Mouse (Mus musculus): Measurements from ENCODE around the gene Sh2b1. TPM values are rescaled to one million over a fixed set of nuclear protein-coding genes. Genes with fewer than 3 reads are reported as not detected.
A peak's percentile ranks its signal among the peaks of the same experiment; 100 is the strongest.

The Sh2b1 gene
- 53.5 and 55.6 TPM in 2 replicates for polyA plus RNA-seq (2014; fragmentation: Nextera tagmentation; extraction: Ambion mirVana)

DNA sequence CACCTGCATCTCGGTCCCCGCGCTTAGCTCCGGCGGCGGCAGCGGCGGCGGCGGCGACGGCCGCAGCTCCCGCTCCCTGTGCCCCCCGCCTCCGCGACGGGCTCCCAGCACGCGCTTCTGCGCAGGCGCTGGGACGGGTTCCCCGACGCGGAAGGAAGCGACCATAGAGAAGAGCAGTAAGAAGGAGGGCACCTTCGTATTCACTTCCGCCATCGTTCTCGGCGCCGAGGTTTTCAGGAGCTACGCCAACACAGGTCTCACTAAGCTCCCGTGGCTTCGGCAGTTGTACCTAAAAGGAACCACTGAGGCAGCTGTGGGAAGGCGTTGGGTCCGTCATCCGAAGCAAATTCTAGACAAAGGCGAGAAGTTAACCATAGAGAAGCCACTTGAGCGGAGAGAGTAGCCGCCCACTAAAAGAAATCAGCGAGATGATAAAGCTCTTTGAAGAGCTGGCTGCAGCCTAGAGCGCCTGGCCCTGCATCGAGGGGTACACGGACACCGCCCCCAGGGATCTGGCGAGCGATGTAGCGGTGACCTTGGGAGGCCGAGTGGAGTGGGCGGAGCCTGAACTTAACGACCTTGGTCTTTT, at the start of gene Sh2b1:
Sh2b1 (minus strand) TSS at position 432 of the 589 bp plus-strand sequence.
- peak within 1 kb of the TSS; percentile 92 for H3K4me3 ChIP-seq (ENCODE audit: low read depth, low read length)
- peak; percentile 91 for ATAC-seq (replicated peaks; ENCODE audit: low FRiP score)
- no peaks in the 10 kb centered on the region for H3K27me3 ChIP-seq (ENCODE audit: control insufficient read depth, insufficient read depth, low read length)
- H3K4me1 ChIP-seq (replicated peaks; ENCODE audit: control insufficient read depth, insufficient read depth, low read length): peaks cover 6% of the 10 kb centered on the region; the same call in 1 of the 2 replicates
- peak within 1 kb of the TSS; percentile 91 for H3K27ac ChIP-seq (ENCODE audit: low read depth, low read length)
- H3K4me2 ChIP-seq (ENCODE audit: low read depth, low read length, severe bottlenecking): peak within 1 kb of the TSS; percentile 88
- peak; percentile 92 for DNase-seq (ENCODE audit: low spot score)
- peaks cover 6% of the 10 kb centered on the region; the same call in 1 of the 2 replicates for H3K36me3 ChIP-seq (ENCODE audit: control insufficient read depth, insufficient read depth, low read length)
- no peaks in the 10 kb centered on the region for H3K9me3 ChIP-seq (ENCODE audit: control insufficient read depth, low read length)
- H3K9ac ChIP-seq (ENCODE audit: low read length): peak within 1 kb of the TSS; percentile 94
- under 1% methylated on average over 52 of the region's 53 CpGs for WGBS

DNA sequence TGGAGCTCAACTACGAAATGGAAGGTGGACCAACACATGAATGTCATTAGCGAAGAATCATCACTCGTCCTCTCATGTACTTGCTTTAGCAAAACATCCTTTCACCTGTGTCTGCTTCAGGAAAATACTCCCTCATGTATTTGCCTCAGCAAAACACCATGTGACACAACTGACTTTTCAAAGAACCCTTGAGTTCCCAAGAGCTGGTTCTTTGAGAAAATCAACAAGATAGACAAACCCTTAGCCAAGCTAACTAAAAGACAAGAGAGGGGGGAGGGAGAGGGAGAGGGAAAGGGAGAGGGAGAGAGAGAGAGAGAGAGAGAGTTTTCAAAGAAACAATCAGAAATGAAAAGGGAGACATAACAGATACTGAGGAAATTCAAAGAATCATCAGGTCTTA, 48.1 kb upstream of the Sh2b1 start:
- no peak overlapping the region for H3K9ac ChIP-seq (ENCODE audit: low read length)
- H3K36me3 ChIP-seq (ENCODE audit: control insufficient read depth, insufficient read depth, low read length): no peaks in the 10 kb centered on the region
- H3K4me3 ChIP-seq (ENCODE audit: low read depth, low read length): no peak overlapping the region
- H3K27me3 ChIP-seq (ENCODE audit: control insufficient read depth, insufficient read depth, low read length): no peaks in the 10 kb centered on the region
- no peaks in the 10 kb centered on the region for H3K9me3 ChIP-seq (ENCODE audit: control insufficient read depth, low read length)
- H3K27ac ChIP-seq (ENCODE audit: low read depth, low read length): no peak overlapping the region
- no peak for ATAC-seq (replicated peaks; ENCODE audit: low FRiP score)
- no peaks in the 10 kb centered on the region for H3K4me1 ChIP-seq (replicated peaks; ENCODE audit: control insufficient read depth, insufficient read depth, low read length)
- DNase-seq (ENCODE audit: low spot score): no peak
- WGBS: 89% methylated on average over 3 of the region's 3 CpGs
- no peak overlapping the region for H3K4me2 ChIP-seq (ENCODE audit: low read depth, low read length, severe bottlenecking)

DNA sequence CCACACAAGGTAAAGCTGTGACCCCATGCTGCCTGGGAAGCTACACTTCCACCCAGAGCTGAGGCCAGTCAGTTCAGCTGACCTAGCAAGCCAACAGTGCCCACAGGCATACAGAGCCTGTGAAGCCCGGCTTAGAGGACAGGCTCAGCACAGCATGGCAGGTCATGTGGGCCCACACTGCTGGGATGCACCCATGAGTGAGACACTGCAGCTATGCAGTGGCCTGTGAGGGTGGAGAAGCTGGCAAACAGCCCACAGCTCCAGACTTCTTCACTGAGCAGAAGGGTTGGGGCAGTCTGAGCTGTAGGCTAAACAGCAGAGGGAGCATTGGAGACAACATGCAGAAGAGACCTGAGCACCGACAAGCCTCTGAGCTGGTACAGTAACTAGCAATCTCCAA, 44.3 kb upstream of the Sh2b1 start:
- H3K4me3 ChIP-seq (ENCODE audit: low read depth, low read length): no peak overlapping the region
- no peaks in the 10 kb centered on the region for H3K27me3 ChIP-seq (ENCODE audit: control insufficient read depth, insufficient read depth, low read length)
- H3K9me3 ChIP-seq (ENCODE audit: control insufficient read depth, low read length): no peaks in the 10 kb centered on the region
- no peaks in the 10 kb centered on the region for H3K4me1 ChIP-seq (replicated peaks; ENCODE audit: control insufficient read depth, insufficient read depth, low read length)
- H3K9ac ChIP-seq (ENCODE audit: low read length): no peak overlapping the region; the same call in 1 of the 2 replicates
- no peak for ATAC-seq (replicated peaks; ENCODE audit: low FRiP score)
- DNase-seq (ENCODE audit: low spot score): no peak
- no peaks in the 10 kb centered on the region for H3K36me3 ChIP-seq (ENCODE audit: control insufficient read depth, insufficient read depth, low read length)
- WGBS: 60% methylated on average over 2 of the region's 2 CpGs
- H3K27ac ChIP-seq (ENCODE audit: low read depth, low read length): no peak overlapping the region
- no peak overlapping the region for H3K4me2 ChIP-seq (ENCODE audit: low read depth, low read length, severe bottlenecking)

DNA sequence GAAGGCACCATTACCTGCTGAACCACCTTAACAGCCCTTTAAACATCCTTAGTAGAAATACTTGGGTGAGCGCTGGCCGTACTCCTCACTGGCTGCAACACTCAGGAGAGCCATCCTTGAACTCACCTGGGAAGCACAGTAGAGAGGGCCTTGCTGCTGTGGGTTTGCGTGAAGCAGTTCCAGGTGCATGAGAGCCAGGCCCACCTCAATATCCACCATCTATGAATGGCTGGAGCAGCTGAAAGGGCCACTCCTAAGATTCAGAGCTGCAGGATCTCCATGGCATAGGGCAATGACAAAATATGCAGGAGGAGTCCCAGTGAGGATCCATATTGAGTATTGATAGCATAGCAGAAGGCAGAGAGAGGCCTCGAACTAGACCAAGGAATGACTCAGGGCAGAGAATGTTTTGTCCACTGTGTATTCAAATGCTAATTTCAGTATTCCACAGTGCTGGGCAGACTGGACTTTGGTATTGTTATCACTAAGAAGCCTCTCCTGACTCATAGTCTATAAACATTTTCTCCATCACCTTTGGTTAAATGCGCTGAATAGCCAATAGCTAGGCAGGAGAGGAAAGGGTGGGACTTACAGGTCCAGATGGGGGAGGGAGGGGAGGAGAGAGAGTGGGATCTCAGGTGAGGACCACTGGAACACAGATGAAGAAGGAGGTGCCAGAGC, 43.2 kb upstream of the Sh2b1 start:
- H3K4me3 ChIP-seq (ENCODE audit: low read depth, low read length): no peak overlapping the region
- no peak overlapping the region for H3K9ac ChIP-seq (ENCODE audit: low read length)
- no peak for ATAC-seq (replicated peaks; ENCODE audit: low FRiP score)
- DNase-seq (ENCODE audit: low spot score): no peak
- H3K4me2 ChIP-seq (ENCODE audit: low read depth, low read length, severe bottlenecking): no peak overlapping the region
- H3K4me1 ChIP-seq (replicated peaks; ENCODE audit: control insufficient read depth, insufficient read depth, low read length): no peaks in the 10 kb centered on the region
- H3K36me3 ChIP-seq (ENCODE audit: control insufficient read depth, insufficient read depth, low read length): no peaks in the 10 kb centered on the region
- H3K27me3 ChIP-seq (ENCODE audit: control insufficient read depth, insufficient read depth, low read length): no peaks in the 10 kb centered on the region
- H3K27ac ChIP-seq (ENCODE audit: low read depth, low read length): no peak overlapping the region
- WGBS: 85% methylated on average over 5 of the region's 5 CpGs
- H3K9me3 ChIP-seq (ENCODE audit: control insufficient read depth, low read length): no peaks in the 10 kb centered on the region

DNA sequence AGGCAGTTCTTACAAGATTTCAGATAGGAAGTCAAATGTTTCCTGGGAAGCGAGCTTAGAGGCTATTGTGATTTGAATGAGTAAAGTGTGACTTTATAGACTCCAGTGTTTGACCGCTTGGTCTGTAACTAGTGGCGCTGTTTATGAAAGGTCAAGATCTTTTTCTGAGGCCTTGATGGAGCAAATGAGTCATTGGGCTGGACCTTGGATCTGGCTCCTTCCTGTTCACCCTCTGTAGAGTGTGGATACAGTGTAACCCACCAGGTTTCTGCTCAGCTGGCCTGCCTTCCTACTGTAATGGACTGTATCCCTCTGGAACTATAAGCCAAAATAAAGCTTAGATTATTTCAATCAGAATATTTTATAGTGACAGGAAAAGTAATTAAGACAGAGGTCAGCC, 36.1 kb upstream of the Sh2b1 start:
- no peaks in the 10 kb centered on the region for H3K36me3 ChIP-seq (ENCODE audit: control insufficient read depth, insufficient read depth, low read length)
- H3K4me2 ChIP-seq (ENCODE audit: low read depth, low read length, severe bottlenecking): no peak overlapping the region
- DNase-seq (ENCODE audit: low spot score) (no peak), ATAC-seq (replicated peaks; ENCODE audit: low FRiP score) (no peak)
- H3K9me3 ChIP-seq (ENCODE audit: control insufficient read depth, low read length): no peaks in the 10 kb centered on the region
- H3K4me1 ChIP-seq (replicated peaks; ENCODE audit: control insufficient read depth, insufficient read depth, low read length): no peaks in the 10 kb centered on the region
- H3K9ac ChIP-seq (ENCODE audit: low read length): no peak overlapping the region
- no peaks in the 10 kb centered on the region for H3K27me3 ChIP-seq (ENCODE audit: control insufficient read depth, insufficient read depth, low read length)
- H3K27ac ChIP-seq (ENCODE audit: low read depth, low read length): no peak overlapping the region
- WGBS: 82% methylated on average over 3 of the region's 3 CpGs
- H3K4me3 ChIP-seq (ENCODE audit: low read depth, low read length): no peak overlapping the region

DNA sequence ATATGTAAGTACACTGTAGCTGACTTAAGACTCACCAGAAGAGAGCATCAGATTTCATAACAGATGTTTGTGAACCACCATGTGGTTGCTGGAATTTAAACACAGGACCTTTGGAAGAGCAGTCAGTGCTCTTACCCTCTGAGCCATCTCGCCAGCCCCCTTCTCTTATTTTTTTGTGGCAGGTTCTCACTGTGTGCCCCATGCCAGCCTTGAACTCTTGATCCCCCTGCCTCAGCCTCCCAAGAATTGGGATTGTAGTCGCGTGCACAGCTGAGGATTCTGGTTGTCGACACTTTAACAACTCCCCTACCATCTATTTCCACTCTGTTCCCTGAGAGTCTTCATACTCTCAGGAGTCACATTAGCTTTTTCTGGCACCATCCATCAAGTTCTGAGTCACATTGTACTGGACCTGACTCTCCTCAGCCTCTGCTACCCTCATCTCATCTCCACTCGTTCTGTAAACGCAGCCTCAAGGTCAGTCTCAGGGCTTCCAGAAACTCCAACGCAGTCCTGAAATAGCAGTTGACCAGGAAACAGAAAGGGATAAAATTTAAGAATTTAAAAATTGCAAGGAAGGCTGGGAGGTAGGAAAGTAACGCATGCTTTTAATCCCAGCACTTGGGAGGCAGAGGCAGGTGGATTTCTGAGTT, 32.0 kb upstream of the Sh2b1 start:
- H3K4me1 ChIP-seq (replicated peaks; ENCODE audit: control insufficient read depth, insufficient read depth, low read length): peaks cover 3% of the 10 kb centered on the region; the same call in 1 of the 2 replicates
- WGBS: 91% methylated on average over 8 of the region's 8 CpGs
- no peak for ATAC-seq (replicated peaks; ENCODE audit: low FRiP score)

DNA sequence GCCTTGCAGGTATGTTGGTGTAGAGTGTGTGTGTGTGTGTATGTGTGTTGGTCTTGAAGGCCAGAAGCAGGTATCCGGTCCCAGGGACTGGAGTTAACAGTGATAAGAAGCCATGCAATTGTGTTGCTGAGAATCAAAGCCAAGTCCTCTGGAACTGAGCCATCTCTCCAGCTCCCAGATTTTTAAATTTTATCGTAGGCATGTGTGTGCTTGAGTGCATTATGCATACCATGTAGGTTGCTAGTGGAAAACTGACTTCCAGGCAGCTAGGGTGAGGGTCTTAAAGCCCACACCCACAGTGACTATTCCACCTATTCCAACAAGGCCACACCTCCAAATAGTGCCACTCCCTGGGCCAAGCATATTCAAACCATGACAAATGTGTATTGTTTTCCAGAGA, 29.7 kb upstream of the Sh2b1 start:
- WGBS: 95% methylated on average over 2 of the region's 2 CpGs
- DNase-seq (ENCODE audit: low spot score) (no peak), ATAC-seq (replicated peaks; ENCODE audit: low FRiP score) (no peak)
- Histone ChIP-seq H3K4me1 (replicated peaks; ENCODE audit: control insufficient read depth, insufficient read depth, low read length) (peaks cover 3% of the 10 kb centered on the region; the same call in 1 of the 2 replicates), H3K4me2 (ENCODE audit: low read depth, low read length, severe bottlenecking) (no peak overlapping the region), H3K36me3 (ENCODE audit: control insufficient read depth, insufficient read depth, low read length) (peaks cover 9% of the 10 kb centered on the region; the same call in 1 of the 2 replicates), H3K27me3 (ENCODE audit: control insufficient read depth, insufficient read depth, low read length) (no peaks in the 10 kb centered on the region), H3K9ac (ENCODE audit: low read length) (no peak overlapping the region), H3K4me3 (ENCODE audit: low read depth, low read length) (no peak overlapping the region), H3K9me3 (ENCODE audit: control insufficient read depth, low read length) (no peaks in the 10 kb centered on the region), H3K27ac (ENCODE audit: low read depth, low read length) (no peak overlapping the region)

More for the DNA sequence above, 32.0 kb upstream of the Sh2b1 start:
- no peak overlapping the region for H3K4me2 ChIP-seq (ENCODE audit: low read depth, low read length, severe bottlenecking)
- H3K27ac ChIP-seq (ENCODE audit: low read depth, low read length): no peak overlapping the region
- no peak overlapping the region for H3K4me3 ChIP-seq (ENCODE audit: low read depth, low read length)
- H3K27me3 ChIP-seq (ENCODE audit: control insufficient read depth, insufficient read depth, low read length): no peaks in the 10 kb centered on the region
- DNase-seq (ENCODE audit: low spot score): no peak
- H3K36me3 ChIP-seq (ENCODE audit: control insufficient read depth, insufficient read depth, low read length): no peaks in the 10 kb centered on the region
- H3K9ac ChIP-seq (ENCODE audit: low read length): no peak overlapping the region
- H3K9me3 ChIP-seq (ENCODE audit: control insufficient read depth, low read length): no peaks in the 10 kb centered on the region

DNA sequence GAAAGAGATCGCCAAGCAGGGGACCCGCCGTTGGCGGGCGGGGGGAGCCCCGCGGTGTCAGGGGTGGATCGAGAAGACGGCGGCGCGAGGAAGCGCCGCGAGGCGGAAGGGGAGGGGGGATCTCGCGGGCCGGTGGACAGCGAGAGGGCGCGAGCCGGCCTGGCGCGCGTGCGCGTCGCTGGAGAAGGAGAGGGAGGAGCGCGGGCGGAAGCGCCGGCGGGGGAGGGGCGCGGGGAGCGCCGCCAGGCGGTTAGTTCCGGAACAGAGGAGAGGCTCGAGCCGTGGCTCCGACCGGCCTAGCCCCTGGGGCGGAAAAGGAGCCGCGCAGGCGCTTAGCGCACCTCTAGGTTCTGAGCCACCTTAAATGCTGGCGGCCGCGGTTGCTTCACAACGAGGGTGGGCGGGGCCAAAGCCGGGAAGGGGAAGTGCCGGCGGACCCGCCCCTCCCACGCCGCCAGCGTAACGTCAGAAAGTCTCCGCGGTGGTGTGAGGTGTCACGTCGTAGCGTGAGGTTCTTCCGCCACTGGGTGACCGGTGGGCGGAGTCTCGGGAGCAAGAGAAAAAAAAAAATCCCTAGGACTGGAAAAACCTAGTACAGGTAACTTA, 28.2 kb upstream of the Sh2b1 start, which contains the start of gene Atxn2l:
Atxn2l (minus strand) TSS at position 165 of the 606 bp plus-strand sequence.
- Histone ChIP-seq H3K4me1 (replicated peaks; ENCODE audit: control insufficient read depth, insufficient read depth, low read length) (peaks cover 3% of the 10 kb centered on the region; the same call in 1 of the 2 replicates), H3K4me3 (ENCODE audit: low read depth, low read length) (peak within 1 kb of the TSS; percentile 100), H3K4me2 (ENCODE audit: low read depth, low read length, severe bottlenecking) (peak within 1 kb of the TSS; percentile 54), H3K27me3 (ENCODE audit: control insufficient read depth, insufficient read depth, low read length) (no peaks in the 10 kb centered on the region), H3K27ac (ENCODE audit: low read depth, low read length) (peak within 1 kb of the TSS; percentile 99), H3K9ac (ENCODE audit: low read length) (peak within 1 kb of the TSS; percentile 100), H3K36me3 (ENCODE audit: control insufficient read depth, insufficient read depth, low read length) (peaks cover 18% of the 10 kb centered on the region; the same call in 1 of the 2 replicates), H3K9me3 (ENCODE audit: control insufficient read depth, low read length) (no peaks in the 10 kb centered on the region)
- ATAC-seq (replicated peaks; ENCODE audit: low FRiP score) (peak; percentile 91), DNase-seq (ENCODE audit: low spot score) (peak; percentile 100)
- under 1% methylated on average over 64 of the region's 72 CpGs for WGBS

Measured in forebrain, embryonic 11.5 days (tissue).